Mouse (Mus musculus): ENCODE results near the gene Hoxd3.

DNA sequence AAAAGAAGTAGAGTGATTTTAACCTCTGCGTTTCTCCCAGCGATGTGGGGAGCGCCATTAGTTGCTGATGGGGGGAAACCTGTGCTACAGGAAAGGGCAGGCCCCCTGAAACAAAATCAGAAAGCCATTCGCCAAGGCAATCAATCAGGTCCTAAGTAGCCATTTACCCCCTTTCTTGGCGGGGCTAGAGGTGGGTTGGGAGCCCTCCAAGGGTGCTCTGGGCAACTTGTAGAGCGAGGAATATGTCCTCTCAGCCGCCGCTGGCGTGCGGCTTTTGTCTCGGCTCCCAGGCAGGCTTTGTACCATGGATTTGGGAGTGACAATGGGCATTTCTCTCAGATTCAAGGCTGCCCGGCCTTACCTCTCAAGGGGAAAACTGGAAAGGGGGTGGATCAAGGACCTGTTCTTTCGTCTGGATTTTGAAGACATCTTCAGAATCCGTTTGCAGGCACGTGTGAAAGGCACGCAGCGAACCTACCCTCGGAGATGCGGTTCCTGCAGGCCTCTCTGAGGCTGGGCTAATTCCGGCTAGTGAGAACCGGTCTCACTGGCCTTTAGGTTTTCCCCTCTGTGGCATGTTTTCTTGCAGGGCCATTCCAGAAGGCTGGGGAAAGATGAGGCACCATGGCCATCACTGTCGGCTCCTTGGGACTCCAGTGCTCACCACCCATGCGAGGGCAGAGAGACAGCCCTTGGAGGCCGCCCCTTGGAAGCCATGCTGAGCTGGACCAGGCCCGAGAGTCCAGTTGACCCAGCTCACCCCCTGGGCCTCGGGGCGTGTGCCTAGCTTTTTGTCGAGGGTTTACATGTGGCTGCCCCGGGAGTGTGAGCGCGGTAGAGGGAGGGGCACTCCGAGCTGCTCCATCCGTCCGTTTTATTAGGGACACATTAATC lies 15.0 kb upstream of the Hoxd3 start:
- no peak for TF ChIP-seq POLR2A (IDR thresholded peaks at IDR 0.05; ENCODE audit: insufficient read depth, low read length)
- TF ChIP-seq CTCF (IDR thresholded peaks at IDR 0.05; ENCODE audit: low read depth, low read length): no peak
- TF ChIP-seq EP300 (IDR thresholded peaks at IDR 0.05; ENCODE audit: insufficient read depth, low read depth, low read length): no peak

Measured in ES-Bruce4 (cell line).